Mouse (Mus musculus) lung, embryonic 14.5 days (tissue): ENCODE results near the gene Olfr1509. TPM values are rescaled to one million over a fixed set of nuclear protein-coding genes. Genes with fewer than 3 reads are reported as not detected.

ENCODE experiments used
- ATAC-seq: fragments of 200-750 bp; cut with Nextera tagmentation; 2 replicates; pipeline ENCODE4 v1.8.0; 2017; ENCODE audit warnings: mild to moderate bottlenecking, moderate TSS enrichment, moderate library complexity; ENCODE audit not compliant: insufficient read depth
- DNase-seq: peaks from one replicate; pipeline ENCODE4 v3.0.0-alpha.2; 2015
- H3K27ac ChIP-seq: fragments of 300-500 bp; sonication (generic); 2 replicates; pipeline ENCODE4 v1.5.1; 2014; ENCODE audit warnings: low read depth, mild to moderate bottlenecking, moderate library complexity
- H3K27me3 ChIP-seq: fragments of 300-500 bp; sonication (generic); 2 replicates; pipeline ENCODE4 v1.6.1; 2014; ENCODE audit warnings: low read length, control low read depth; ENCODE audit not compliant: insufficient read depth
- H3K36me3 ChIP-seq: fragments of 300-500 bp; sonication (generic); 2 replicates; pipeline ENCODE4 v1.6.1; 2014; ENCODE audit warnings: control low read depth; ENCODE audit not compliant: insufficient read depth
- H3K4me1 ChIP-seq: fragments of 300-500 bp; sonication (generic); 2 replicates; pipeline ENCODE4 v1.6.1; 2014; ENCODE audit warnings: antibody characterized with exemption, control low read depth; ENCODE audit not compliant: insufficient read depth
- H3K4me2 ChIP-seq: fragments of 300-500 bp; sonication (generic); 2 replicates; pipeline ENCODE4 v1.6.1; 2014; ENCODE audit warnings: mild to moderate bottlenecking
- H3K4me3 ChIP-seq: fragments of 300-500 bp; sonication (generic); 2 replicates; pipeline ENCODE4 v1.5.1; 2014; ENCODE audit warnings: low read depth, low read length
- H3K9ac ChIP-seq: fragments of 300-500 bp; sonication (generic); 2 replicates; pipeline ENCODE4 v1.6.1; 2014
- H3K9me3 ChIP-seq: fragments of 300-500 bp; sonication (generic); 2 replicates; pipeline ENCODE4 v1.6.1; 2016; ENCODE audit warnings: low read depth, low read length, control low read depth
- CTCF ChIP-seq: IDR thresholded peaks from 2 replicates; pipeline ENCODE4 v1.5.1; 2016; ENCODE audit warnings: antibody characterized with exemption, low read depth
- WGBS: fragments of 180-500 bp; shearing (Covaris S2); extraction: QIAGEN DNeasy Blood & Tissue Kit; methylation state at CpG from one replicate; pipeline ENCODE4 v1.1.7; 2014; 5-methylcytosine and 5-hydroxymethylcytosine counted together
- polyA plus RNA-seq: library from polyadenylated mRNA; unstranded; fragments of >200 nt; fragmentation: Nextera tagmentation; extraction: Ambion mirVana; gene quantifications from 2 replicates; pipeline ENCODE4 v1.2.1, GENCODE M21; 2014

Gene Olfr1509
- polyA plus RNA-seq, 1 experiment from 2014 or later: not detected

DNA sequence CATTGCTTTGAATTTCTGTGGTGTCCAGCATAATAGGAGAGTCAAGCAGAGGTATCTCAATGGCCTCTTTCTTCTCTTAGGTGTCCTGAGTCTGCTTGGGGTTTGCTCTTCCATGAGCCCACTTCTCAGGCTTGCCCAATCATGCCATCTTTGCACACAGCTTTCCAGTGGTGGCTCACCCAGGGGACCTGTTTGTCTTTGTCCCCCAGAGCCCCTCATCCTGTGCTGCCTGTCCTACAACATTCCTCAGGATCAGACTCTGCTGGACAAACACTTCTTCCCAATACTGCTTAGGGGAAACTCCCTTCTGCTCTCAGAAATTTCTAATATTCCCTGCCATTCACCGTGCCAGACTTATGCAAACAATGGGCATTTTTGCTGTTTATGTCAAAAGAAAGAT lies 22.9 kb downstream of the Olfr1509 start:
- H3K27ac ChIP-seq: no peak overlapping the region
- ATAC-seq: peak; percentile 56; the same call in 1 of the 2 replicates
- TF ChIP-seq CTCF: no peak
- peak; percentile 2 for DNase-seq
- 65% methylated on average over 1 of the region's 1 CpGs for WGBS
- H3K4me2 ChIP-seq: no peak overlapping the region
- H3K27me3 ChIP-seq: no peaks in the 10 kb centered on the region
- H3K4me1 ChIP-seq: no peaks in the 10 kb centered on the region
- no peaks in the 10 kb centered on the region for H3K36me3 ChIP-seq
- no peak overlapping the region for H3K4me3 ChIP-seq
- no peaks in the 10 kb centered on the region for H3K9me3 ChIP-seq
- no peak overlapping the region for H3K9ac ChIP-seq

DNA sequence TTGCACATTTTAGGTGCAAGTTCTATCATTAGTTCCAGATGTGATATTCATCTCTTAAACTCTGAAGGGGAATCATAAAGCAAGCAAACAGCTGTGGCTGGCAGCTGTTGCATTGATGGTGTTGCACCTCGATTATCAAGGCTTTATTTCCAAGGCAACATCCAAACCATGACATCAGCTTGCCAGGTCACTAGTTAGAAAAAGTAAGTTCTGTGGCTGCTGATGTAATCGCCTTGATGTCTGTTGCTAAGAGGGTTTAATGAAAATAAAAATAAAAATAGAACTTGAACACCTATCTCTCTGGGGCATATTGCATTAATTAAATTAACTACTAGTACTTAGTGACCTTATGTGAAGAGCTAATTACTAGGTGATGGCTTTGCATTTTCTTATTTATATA lies 24.6 kb downstream of the Olfr1509 start, which contains the start of gene Olfr1508:
Olfr1508 (minus strand) TSS at position 101 of the 400 bp plus-strand sequence.
- no peak within 1 kb of the TSS for H3K4me3 ChIP-seq
- H3K27me3 ChIP-seq: no peaks in the 10 kb centered on the region
- DNase-seq (no peak), ATAC-seq (no peak)
- WGBS: 63% methylated on average over 2 of the region's 2 CpGs
- no peaks in the 10 kb centered on the region for H3K9me3 ChIP-seq
- no peaks in the 10 kb centered on the region for H3K36me3 ChIP-seq
- no peaks in the 10 kb centered on the region for H3K4me1 ChIP-seq
- H3K27ac ChIP-seq: no peak within 1 kb of the TSS
- no peak for TF ChIP-seq CTCF
- H3K4me2 ChIP-seq: no peak within 1 kb of the TSS
- H3K9ac ChIP-seq: no peak within 1 kb of the TSS

DNA sequence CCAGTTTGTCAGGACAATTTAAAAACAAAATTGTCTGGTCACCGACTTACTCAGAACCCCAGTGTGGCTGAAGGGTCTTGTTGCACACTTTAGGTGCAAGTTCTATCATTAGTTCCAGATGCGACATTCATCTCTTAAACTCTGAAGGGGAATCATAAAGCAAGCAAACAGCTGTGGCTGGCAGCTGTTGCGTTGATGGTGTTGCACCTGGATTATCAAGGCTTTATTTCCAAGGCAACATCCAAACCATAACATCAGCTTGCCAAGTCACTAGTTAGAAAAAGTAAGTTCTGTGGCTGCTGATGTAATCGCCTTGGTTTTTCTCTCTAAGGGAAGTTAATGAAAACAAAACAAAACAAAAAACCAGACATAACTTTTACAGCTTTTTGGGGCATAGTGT lies 52.7 kb downstream of the Olfr1509 start, which contains the start of gene Olfr1507:
Olfr1507 (minus strand) TSS at position 234 of the 400 bp plus-strand sequence.
- WGBS: 71% methylated on average over 4 of the region's 4 CpGs
- H3K9me3 ChIP-seq: no peaks in the 10 kb centered on the region
- no peak within 1 kb of the TSS for H3K4me2 ChIP-seq
- H3K4me3 ChIP-seq: no peak within 1 kb of the TSS
- no peak within 1 kb of the TSS for H3K9ac ChIP-seq
- no peaks in the 10 kb centered on the region for H3K27me3 ChIP-seq
- DNase-seq: no peak
- no peak for ATAC-seq
- no peaks in the 10 kb centered on the region for H3K4me1 ChIP-seq
- H3K27ac ChIP-seq: no peak within 1 kb of the TSS
- no peak for TF ChIP-seq CTCF
- H3K36me3 ChIP-seq: no peaks in the 10 kb centered on the region

Other genes starting within 250 kb of the Olfr1509 start
- gene Supt16, start 245.6 kb upstream of the Olfr1509 start, polyA plus RNA-seq: 82.5 and 85.8 TPM in 2 replicates
- gene Chd8, start 185.2 kb upstream of the Olfr1509 start, polyA plus RNA-seq: 48.8 and 52.8 TPM in 2 replicates
- 41.1 and 47.1 TPM in 2 replicates for gene Tox4, start 163.8 kb upstream of the Olfr1509 start, polyA plus RNA-seq
- 18.6 and 19.8 TPM in 2 replicates for gene Rab2b, start 163.4 kb upstream of the Olfr1509 start, polyA plus RNA-seq
- 40.9 and 46.6 TPM in 2 replicates for gene Mettl3, start 137.9 kb upstream of the Olfr1509 start, polyA plus RNA-seq
- gene Sall2, start 114.2 kb upstream of the Olfr1509 start, polyA plus RNA-seq: 20.8 and 22.9 TPM in 2 replicates
- gene Olfr1513, start 86.6 kb upstream of the Olfr1509 start, polyA plus RNA-seq: not detected in 2 replicates
- not detected in 2 replicates for gene Olfr1512, start 63.8 kb upstream of the Olfr1509 start, polyA plus RNA-seq
- not detected in 2 replicates for gene Olfr1511, start 45.6 kb upstream of the Olfr1509 start, polyA plus RNA-seq
- not detected in 2 replicates for gene Olfr1510, start 28.6 kb upstream of the Olfr1509 start, polyA plus RNA-seq
- gene Olfr1508, start 24.5 kb downstream of the Olfr1509 start, polyA plus RNA-seq: not detected in 2 replicates
- gene Olfr1507, start 52.8 kb downstream of the Olfr1509 start, polyA plus RNA-seq: not detected in 2 replicates